Mouse (Mus musculus) megakaryocyte, embryonic 14.5 days (primary cell): ENCODE measurements around the gene Fam219b. TPM values are rescaled to one million over a fixed set of nuclear protein-coding genes. Genes with fewer than 3 reads are reported as not detected.

Experiments
- H3K27me3 ChIP-seq: replicated peaks from 2 replicates; pipeline ENCODE3; 2012; ENCODE audit warnings: inconsistent platforms
- H3K36me3 ChIP-seq: replicated peaks from 2 replicates; pipeline ENCODE3; 2012; ENCODE audit warnings: low read length, inconsistent platforms, mixed read lengths
- H3K4me1 ChIP-seq: 2 replicates; pipeline ENCODE4 v1.6.1; 2012; ENCODE audit warnings: inconsistent platforms
- H3K4me3 ChIP-seq: replicated peaks from 2 replicates; pipeline ENCODE3; 2012; ENCODE audit warnings: moderate library complexity, mild to moderate bottlenecking, inconsistent platforms
- H3K9me3 ChIP-seq: 2 replicates; pipeline ENCODE4 v1.6.1; 2012; ENCODE audit warnings: inconsistent platforms
- FLI1 ChIP-seq: IDR thresholded peaks from 2 replicates; pipeline ENCODE4 v1.6.1; 2012; ENCODE audit warnings: low read length, inconsistent platforms, mixed read lengths
- GATA1 ChIP-seq: IDR thresholded peaks from 3 replicates; pipeline ENCODE4 v1.6.1; 2012; ENCODE audit warnings: mixed read lengths, low read length, inconsistent platforms, borderline replicate concordance
- polyA plus RNA-seq: library from polyadenylated mRNA; stranded (reverse); fragments of >175 nt; gene quantifications from 2 replicates; pipeline ENCODE4 v1.2.3, GENCODE M21; 2012; ENCODE audit warnings: low replicate concordance; ENCODE audit not compliant: insufficient read depth

Fam219b gene
- polyA plus RNA-seq, 1 experiment = 4.9 TPM

GRCm38 (mm10) chr9:57577144-57577849, 40.0 kb downstream of the Fam219b start:
- TF ChIP-seq FLI1 = no peak
- no peak for TF ChIP-seq GATA1
- Histone ChIP-seq H3K27me3 (no peaks in the 10 kb centered on the region), H3K9me3 (no peaks in the 10 kb centered on the region), H3K4me3 (peak overlapping the region; percentile 86), H3K36me3 (peaks cover 91% of the 10 kb centered on the region), H3K4me1 (peaks cover 98% of the 10 kb centered on the region)

DNA sequence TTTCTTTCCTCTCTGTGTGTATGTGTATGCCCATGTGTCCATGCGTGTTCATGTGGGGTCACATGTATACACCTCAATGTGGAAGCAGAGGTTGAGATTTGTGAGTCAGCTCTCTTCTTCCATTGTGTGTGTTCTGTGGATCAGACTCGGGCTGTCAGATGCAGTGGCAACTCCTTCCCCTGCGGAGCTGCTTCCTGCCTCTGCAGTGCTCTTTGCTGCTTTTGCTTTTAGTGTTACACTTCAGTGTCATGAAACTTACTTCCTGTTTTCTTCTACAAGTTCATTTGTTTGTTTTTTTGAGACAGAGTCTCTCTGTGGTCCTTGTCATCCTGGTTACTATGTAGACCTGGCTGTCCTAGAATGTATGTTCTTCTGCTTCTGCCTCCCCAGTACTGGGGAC, 47.7 kb downstream of the Fam219b start:
- Histone ChIP-seq H3K4me1 (peaks cover 89% of the 10 kb centered on the region), H3K27me3 (no peaks in the 10 kb centered on the region), H3K9me3 (no peaks in the 10 kb centered on the region), H3K36me3 (peaks cover 88% of the 10 kb centered on the region), H3K4me3 (no peak overlapping the region)
- TF ChIP-seq GATA1 = no peak
- TF ChIP-seq FLI1 = no peak

DNA sequence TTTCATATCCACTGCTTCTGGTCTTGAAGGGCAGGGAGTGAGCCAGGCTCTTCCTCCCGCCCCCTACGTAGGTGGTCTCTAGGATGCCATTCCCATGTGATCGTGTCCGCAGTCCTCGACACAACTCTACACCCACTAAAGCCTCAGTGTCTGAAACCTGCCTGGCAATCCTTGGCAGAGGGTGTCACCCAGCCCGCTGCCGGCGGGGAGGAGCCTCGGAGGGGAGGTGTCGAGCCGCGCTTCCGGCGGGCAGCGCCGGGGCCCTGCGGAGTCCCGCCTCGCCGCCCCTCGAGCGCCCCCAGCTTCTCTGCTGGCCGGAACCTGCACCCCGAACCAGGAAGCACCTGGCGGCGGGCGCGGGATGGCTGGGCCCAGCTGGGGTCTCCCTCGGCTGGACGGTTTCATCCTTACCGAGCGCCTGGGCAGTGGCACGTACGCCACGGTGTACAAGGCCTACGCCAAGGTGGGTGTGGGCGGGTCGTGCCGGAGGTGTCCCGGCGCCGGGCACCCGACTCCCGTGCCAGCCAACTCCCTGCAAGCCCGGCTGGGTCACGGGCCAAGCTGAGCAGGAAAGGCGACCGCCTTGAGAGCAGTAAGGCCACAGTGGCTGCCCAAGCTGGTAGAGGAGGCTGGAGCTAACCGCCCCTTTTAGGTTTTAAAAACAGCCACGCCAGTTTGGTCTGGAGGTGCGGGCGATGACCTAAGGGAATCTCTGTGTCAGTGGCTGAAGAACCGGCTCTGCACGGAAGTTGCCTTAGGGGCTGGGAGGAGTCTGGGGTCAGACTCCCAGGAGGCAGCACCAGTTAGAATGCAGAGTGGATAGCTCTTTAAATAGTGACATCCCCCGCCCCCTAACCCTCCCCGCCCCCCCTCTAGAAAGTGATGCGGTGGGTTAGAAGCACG, 52.1 kb downstream of the Fam219b start, which contains the start of gene Ulk3:
TSS of gene Ulk3 (plus strand) at position 229 of the 903 bp plus-strand sequence.
- Histone ChIP-seq H3K4me1 (peaks cover 89% of the 10 kb centered on the region), H3K36me3 (peaks cover 83% of the 10 kb centered on the region), H3K4me3 (peak within 1 kb of the TSS; percentile 98), H3K9me3 (no peaks in the 10 kb centered on the region), H3K27me3 (no peaks in the 10 kb centered on the region)
- no peak for TF ChIP-seq FLI1
- no peak for TF ChIP-seq GATA1

GRCm38 (mm10) chr9:57590726-57591125, 53.4 kb downstream of the Fam219b start:
- Histone ChIP-seq H3K27me3 (no peaks in the 10 kb centered on the region), H3K4me1 (peaks cover 82% of the 10 kb centered on the region), H3K4me3 (peak overlapping the region; percentile 98), H3K36me3 (peaks cover 84% of the 10 kb centered on the region), H3K9me3 (no peaks in the 10 kb centered on the region)
- no peak for TF ChIP-seq GATA1
- no peak for TF ChIP-seq FLI1

Other genes with a start within 250 kb of the Fam219b start
- gene Ppcdc, start 97.4 kb upstream of the Fam219b start, polyA plus RNA-seq = 20.9 and 74.6 TPM in 2 replicates
- gene Scamp5, start 69.5 kb upstream of the Fam219b start, polyA plus RNA-seq = 14.1 and 30.9 TPM in 2 replicates
- gene Rpp25, start 33.5 kb upstream of the Fam219b start, polyA plus RNA-seq = 0.07 TPM in 1 of 2 replicates, not detected in the other
- gene Cox5a, start 16.3 kb upstream of the Fam219b start, polyA plus RNA-seq = 240 and 738 TPM in 2 replicates
- 1.6 and 4.5 TPM in 2 replicates for gene Mpi, start 15.2 kb downstream of the Fam219b start, polyA plus RNA-seq
- gene Scamp2, start 23.4 kb downstream of the Fam219b start, polyA plus RNA-seq = 49.4 and 55.8 TPM in 2 replicates
- 3.3 and 4.7 TPM in 2 replicates for gene Ulk3, start 51.9 kb downstream of the Fam219b start, polyA plus RNA-seq
- gene Cplx3, start 68.8 kb downstream of the Fam219b start, polyA plus RNA-seq = 1.1 TPM in 1 of 2 replicates, not detected in the other
- gene Lman1l, start 83.2 kb downstream of the Fam219b start, polyA plus RNA-seq = not detected in 2 replicates
- 400 and 436 TPM in 2 replicates for gene Csk, start 116.1 kb downstream of the Fam219b start, polyA plus RNA-seq
- gene Cyp1a2, start 146.2 kb downstream of the Fam219b start, polyA plus RNA-seq = not detected in 2 replicates
- gene Cyp1a1, start 150.4 kb downstream of the Fam219b start, polyA plus RNA-seq = 1.0 TPM in 1 of 2 replicates, not detected in the other
- 1.1 and 2.8 TPM in 2 replicates for gene Edc3, start 171.0 kb downstream of the Fam219b start, polyA plus RNA-seq
- gene Clk3, start 228.3 kb downstream of the Fam219b start, polyA plus RNA-seq = 68.1 and 100 TPM in 2 replicates